Mouse (Mus musculus): ENCODE data around the gene Stard13.

Stard13 gene

DNA sequence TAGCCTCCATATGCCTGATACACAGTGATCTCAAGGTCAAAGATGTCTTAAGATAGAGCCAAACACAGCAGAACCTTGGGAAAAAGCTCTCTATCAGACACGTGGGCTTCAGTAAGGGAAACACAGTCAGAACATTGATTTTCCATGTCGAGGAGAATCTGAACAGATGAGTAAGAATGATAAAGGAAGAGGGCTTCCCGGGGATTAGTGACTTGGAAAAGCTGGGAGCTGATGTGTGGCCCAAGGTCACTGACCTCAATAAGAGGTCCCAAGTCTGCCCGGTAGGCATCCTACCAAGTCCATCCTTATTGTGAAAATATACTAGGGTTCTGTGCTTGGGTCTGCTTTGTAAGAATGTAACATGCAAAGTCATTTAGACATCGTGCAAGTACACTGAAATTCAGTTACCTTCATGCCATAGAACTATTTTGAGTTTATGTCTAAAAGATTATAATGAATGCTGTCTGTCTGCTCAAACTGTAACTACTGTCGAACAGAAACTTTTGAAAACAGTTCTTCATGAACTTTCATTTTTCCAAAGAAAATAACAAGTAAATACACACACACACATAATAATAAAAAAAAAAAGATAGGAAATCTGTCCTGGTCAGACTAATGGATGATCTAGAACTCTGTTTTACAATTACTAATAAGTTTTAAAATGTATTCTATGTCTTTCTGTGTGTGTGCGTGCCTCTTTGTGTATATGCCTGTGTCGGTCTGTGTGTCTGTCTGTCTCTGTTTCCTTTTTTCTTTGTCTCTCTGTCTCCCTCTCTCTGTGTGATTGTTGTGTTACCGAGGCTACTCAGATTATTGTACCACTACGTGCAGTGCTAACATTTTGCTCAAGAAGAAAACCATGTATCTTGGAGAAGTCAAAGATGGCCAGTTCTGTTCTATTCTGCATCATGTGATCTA, 128.3 kb downstream of the Stard13 start:
- no peak for DNase-seq (ENCODE audit: low spot score in 2 of 2)

- no peak for DNase-seq (ENCODE audit: low spot score in 2 of 2)
Measured at GRCm38 (mm10) chr5:151104354-151105053, 129.1 kb downstream of the Stard13 start.

DNA sequence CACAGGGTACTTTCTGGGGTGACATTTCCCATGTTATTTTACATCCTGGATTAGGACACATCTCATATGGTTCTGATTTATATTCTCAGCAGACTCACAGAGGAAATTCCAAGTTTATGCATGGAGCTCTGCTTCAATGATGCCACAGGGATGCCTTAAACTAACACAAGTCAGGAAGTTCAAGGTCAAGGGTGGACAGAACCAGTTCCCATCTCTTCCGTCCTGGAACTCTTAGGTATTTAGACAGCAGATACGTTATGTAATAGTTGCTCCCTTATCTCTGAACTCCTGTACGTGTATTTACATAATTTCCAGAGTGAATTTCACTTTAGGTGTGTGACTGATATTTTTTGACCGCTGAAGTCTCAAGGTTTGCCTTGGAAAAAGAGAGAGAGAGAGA, 130.4 kb downstream of the Stard13 start:
- DNase-seq (ENCODE audit: low spot score in 2 of 2): no peak

GRCm38 (mm10) chr5:151102262-151102661, 131.4 kb downstream of the Stard13 start:
- no peak for DNase-seq (ENCODE audit: low spot score in 2 of 2)

GRCm38 (mm10) chr5:151096012-151096411, 137.6 kb downstream of the Stard13 start:
- no peak for DNase-seq (ENCODE audit: low spot score in 2 of 2)

GRCm38 (mm10) chr5:151092886-151093665, 140.6 kb downstream of the Stard13 start:
- DNase-seq (ENCODE audit: low spot score in 2 of 2): no peak

- DNase-seq (ENCODE audit: low spot score in 2 of 2): no peak
Measured at GRCm38 (mm10) chr5:151090996-151091395, 142.6 kb downstream of the Stard13 start.

DNA sequence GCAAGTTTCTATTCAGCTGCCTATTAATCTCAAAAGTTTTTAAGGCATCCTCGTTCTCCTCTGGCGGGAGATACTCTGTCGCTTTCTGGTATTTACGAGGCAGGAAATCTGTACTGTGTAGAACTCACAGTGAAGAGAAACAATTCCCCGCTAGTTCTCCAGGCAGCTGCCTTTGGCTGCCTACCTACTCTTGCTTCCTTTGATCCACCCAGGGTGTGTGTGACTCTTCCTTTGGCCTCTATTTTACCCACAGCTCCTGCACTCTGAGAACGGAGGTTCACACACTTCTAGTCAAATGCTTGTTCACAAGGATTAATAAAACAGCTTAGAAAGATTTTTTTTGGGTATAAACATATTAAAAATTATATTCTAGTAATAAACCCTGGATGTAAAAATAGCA, 144.4 kb downstream of the Stard13 start:
- no peak for DNase-seq (ENCODE audit: low spot score in 2 of 2)

DNA sequence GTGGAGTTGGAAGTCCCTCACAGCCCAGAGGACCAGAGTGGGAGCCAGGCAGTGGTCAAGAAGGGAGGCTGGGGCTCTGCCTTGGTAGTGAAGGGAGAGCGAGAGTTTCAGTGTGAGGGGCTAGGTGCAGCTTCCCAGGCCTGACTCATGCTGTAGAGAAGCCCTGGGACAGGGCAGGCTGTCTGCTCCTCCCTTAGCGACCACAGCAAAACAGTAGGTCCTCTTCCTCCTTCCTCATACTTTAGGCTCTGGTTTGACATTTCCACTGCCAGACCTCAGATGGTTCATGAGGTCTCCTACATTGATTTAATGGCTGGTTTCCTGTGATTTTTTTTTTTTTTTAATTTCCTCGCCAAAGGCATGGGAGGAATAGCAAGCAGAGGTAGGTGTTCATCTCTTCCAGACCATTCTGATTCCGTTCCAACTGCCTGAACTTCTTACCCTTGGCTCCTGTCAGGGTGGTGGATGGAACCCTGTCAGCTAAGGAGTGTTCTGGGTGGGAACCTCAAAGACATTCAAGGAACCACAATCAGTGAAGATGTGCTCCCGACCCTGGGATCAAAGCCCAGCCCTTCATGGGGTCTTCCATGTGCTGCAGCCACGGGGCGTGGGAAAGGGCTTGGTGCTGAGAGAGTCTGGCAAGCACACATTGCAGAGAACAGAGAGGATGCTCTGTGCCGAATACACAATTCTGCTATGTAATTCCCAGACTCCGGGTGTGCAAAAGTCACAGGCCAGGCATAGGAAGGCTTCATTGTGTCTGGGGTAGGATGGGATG, 147.0 kb downstream of the Stard13 start:
- DNase-seq (ENCODE audit: low spot score in 2 of 2): no peak

DNA sequence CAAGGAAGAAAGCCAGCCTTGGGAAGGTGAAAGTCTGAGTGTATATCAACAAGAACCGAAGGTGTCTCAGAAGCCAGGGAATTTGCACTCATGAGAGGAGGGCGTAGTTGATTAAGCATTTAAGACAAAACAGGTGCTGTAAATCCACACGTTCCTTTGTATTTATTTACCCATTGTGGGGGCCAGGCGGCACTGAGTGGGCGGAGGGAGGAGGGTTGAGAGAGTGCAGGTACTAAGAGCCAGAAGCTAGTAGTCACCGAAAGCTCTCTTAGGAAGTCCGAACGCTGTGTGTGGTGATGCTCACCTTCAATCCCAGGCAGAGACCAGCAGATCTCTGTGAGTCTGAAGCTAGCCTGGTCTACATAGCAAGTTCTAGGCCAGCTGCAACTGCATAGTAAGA, 147.9 kb downstream of the Stard13 start:
- DNase-seq (ENCODE audit: low spot score in 2 of 2): no peak

DNA sequence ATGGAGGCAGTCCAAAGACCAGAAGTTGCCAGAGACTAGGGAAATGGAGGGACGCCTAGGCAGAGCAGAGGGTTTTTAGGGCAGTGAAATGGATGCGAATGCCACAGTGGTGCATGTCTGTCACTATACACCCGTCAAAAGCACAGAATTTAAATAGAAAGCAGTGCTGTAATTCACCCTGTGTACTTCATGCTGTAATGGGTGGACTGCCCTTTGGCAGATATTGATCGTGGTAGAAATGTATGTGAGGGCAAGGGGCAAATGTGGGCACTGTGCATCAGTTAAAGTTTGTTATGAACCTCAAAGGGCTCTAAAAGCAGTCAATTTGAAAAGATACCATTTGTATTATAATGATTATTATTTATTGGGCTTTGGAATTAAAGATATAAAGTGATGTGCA, 153.4 kb downstream of the Stard13 start:
- no peak for DNase-seq (ENCODE audit: low spot score in 2 of 2)

DNA sequence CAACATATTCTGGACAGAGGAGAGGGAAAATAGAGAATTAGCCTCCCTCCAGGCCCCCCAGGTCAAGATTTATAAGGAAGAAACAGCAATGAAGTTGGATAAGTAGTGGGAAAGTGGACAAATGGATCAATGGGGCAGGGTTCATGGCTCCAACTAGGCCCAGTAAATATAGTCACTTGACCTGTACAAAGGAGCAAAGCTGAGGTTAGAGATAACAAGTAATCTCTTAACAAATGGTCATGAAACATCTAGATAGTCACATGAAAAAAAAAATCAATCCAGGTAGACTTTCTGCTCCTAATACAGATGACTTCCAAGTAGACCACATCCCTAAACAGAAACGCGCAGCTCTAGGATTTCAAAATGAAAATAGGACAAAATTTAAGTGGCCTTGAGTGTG, 155.7 kb downstream of the Stard13 start:
- no peak for DNase-seq (ENCODE audit: low spot score in 2 of 2)

DNA sequence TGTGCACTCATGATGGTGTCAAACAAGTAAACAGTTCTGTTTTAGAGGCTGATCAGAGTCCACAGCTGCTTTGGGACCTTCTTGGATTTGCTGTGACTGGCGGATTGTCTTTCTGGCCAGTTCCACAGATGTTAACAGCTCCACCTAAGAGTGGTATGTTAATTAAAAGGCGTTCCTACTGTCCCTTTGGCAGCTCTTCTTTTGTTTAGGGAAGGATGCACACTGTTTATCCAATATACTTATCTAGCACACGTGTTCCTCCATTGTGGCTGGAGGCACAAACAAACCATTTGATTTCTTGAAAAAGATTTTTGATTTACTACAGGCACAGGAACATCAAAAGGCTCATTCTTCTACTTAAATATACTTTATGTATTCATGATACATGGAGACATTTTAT, 156.7 kb downstream of the Stard13 start:
- no peak for DNase-seq (ENCODE audit: low spot score in 2 of 2)

DNA sequence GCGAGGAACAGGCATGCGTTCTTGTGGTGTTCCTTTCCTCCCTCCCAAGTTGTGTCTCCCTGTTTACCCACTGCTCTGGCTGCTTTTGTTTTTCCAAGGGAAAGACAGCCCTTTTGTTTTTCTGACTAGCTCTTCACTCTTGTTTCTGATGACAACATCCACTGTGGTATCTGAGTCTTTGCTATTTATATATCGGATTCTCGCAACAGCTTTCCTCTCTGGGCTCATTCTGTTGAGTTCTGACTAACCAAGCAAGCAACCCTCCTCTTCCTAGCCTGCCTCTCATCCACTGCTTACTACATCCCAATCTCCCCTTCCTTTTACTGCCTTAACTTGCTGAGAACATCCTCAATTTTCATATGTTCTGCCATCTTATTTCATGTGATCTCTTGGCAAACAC, 159.4 kb downstream of the Stard13 start:
- DNase-seq (ENCODE audit: low spot score in 2 of 2): no peak

- no peak for DNase-seq (ENCODE audit: low spot score in 2 of 2)
Measured at GRCm38 (mm10) chr5:151071430-151071829, 162.2 kb downstream of the Stard13 start.

DNA sequence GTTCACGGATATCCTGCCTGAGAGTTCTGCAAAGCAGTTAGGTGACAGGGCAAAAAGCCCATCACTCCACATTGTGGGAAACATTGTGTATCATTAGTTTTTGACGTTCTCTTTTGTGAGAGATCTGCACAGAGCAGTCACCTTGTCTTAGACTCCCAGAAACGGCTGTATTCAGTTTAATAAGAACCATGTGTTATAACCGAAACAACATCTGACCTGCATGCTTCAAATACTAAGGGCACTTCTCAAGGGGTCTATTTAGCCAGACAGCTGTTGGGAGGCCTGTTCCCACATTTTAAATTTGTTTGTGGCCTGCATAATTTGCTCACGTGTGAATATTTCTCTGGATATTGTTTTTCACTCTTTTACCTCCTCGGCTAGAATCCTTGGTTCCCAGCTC, 162.7 kb downstream of the Stard13 start:
- no peak for DNase-seq (ENCODE audit: low spot score in 2 of 2)

- DNase-seq (ENCODE audit: low spot score in 2 of 2): no peak
Measured at GRCm38 (mm10) chr5:151069569-151069968, 164.1 kb downstream of the Stard13 start.

- no peak for DNase-seq (ENCODE audit: low spot score in 2 of 2)
Measured at GRCm38 (mm10) chr5:151066016-151066415, 167.6 kb downstream of the Stard13 start.

GRCm38 (mm10) chr5:151065228-151065627, 168.4 kb downstream of the Stard13 start:
- no peak for DNase-seq (ENCODE audit: low spot score in 2 of 2)

DNA sequence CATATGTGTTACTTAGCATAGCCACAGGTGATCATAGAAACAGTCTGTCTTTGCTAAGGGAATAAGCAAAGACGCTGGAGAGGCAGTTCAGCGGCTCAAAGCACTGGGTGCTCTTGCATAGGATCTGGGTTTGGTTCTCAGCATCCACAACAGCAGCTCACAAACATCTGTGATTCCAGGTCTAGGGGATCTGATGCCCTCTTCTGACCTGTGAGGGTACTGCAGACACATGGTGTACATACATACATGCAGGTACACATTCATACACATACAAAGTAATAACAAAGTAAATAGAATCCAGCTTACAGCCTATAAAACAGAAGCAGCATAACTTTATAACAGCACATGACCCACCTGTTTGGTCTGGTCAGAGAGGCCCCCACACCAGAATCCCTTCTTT, 171.7 kb downstream of the Stard13 start:
- no peak for DNase-seq (ENCODE audit: low spot score in 2 of 2)

DNA sequence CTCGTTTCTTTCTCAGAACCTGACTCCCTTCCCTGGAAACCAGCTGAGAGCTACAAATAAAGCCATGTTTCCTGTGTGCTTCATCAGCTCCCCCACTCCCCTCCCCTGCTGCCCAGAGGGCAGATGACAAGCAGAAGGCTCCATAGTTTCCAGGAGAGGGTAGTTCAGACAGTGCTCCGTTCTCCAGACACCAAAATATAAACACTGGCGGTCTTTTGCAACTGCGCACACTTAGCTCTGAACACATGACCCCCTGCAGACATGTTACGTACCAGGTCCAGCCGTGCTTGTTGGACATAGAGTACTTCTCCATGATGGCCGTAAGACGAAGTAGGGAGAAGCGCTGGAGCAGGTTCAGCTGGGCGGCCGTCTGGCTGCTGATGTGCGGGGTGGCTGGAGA, 173.2 kb downstream of the Stard13 start:
- DNase-seq (ENCODE audit: low spot score in 2 of 2): no peak

- no peak for DNase-seq (ENCODE audit: low spot score in 2 of 2)
Measured at GRCm38 (mm10) chr5:151059772-151060171, 173.9 kb downstream of the Stard13 start.

Measured in frontal cortex, postnatal 10 days (tissue).